Mouse (Mus musculus) erythroblast, embryonic 14.5 days (primary cell): ENCODE measurements around the gene Tnrc6c. TPM values are rescaled to one million over a fixed set of nuclear protein-coding genes. Genes with fewer than 3 reads are reported as not detected.

Source experiments
- H3K27me3 ChIP-seq: 2 replicates; pipeline ENCODE4 v1.6.1; 2012; ENCODE audit warnings: inconsistent platforms; ENCODE audit not compliant: control insufficient read depth
- H3K36me3 ChIP-seq: 2 replicates; pipeline ENCODE4 v1.6.1; 2012; ENCODE audit warnings: mild to moderate bottlenecking, inconsistent platforms; ENCODE audit not compliant: control insufficient read depth
- H3K4me1 ChIP-seq: 2 replicates; pipeline ENCODE4 v1.6.1; 2012; ENCODE audit warnings: inconsistent platforms; ENCODE audit not compliant: control insufficient read depth
- H3K4me3 ChIP-seq: replicated peaks from 2 replicates; pipeline ENCODE3; 2012; ENCODE audit warnings: moderate library complexity, mild to moderate bottlenecking, inconsistent platforms
- H3K9me3 ChIP-seq: 2 replicates; pipeline ENCODE4 v1.6.1; 2012; ENCODE audit warnings: low read length, inconsistent platforms, mixed read lengths; ENCODE audit not compliant: control insufficient read depth
- GATA1 ChIP-seq: IDR thresholded peaks from 2 replicates; pipeline ENCODE4 v1.6.1; 2012; ENCODE audit warnings: low read length, inconsistent platforms, mixed read lengths
- TAL1 ChIP-seq: IDR thresholded peaks from 3 replicates; pipeline ENCODE4 v1.6.1; 2012; ENCODE audit warnings: low read length, inconsistent platforms, mixed read lengths
- polyA plus RNA-seq: library from polyadenylated mRNA; stranded (reverse); fragments of >175 nt; gene quantifications from 2 replicates; pipeline ENCODE4 v1.2.3, GENCODE M21; 2012

The Tnrc6c gene
- polyA plus RNA-seq, 1 experiment = 0.76 TPM

- H3K36me3 ChIP-seq = no peaks in the 10 kb centered on the region
- TF ChIP-seq GATA1 = no peak
- TF ChIP-seq TAL1 = no peak
- H3K27me3 ChIP-seq = peaks cover 39% of the 10 kb centered on the region
- H3K4me1 ChIP-seq = no peaks in the 10 kb centered on the region
- no peak overlapping the region for H3K4me3 ChIP-seq
- H3K9me3 ChIP-seq = no peaks in the 10 kb centered on the region
These were observed 36.7 kb upstream of the Tnrc6c start for GRCm38 (mm10) chr11:117617368-117617908.

- no peak overlapping the region for H3K4me3 ChIP-seq
- no peak for TF ChIP-seq TAL1
- no peak for TF ChIP-seq GATA1
- H3K27me3 ChIP-seq = peaks cover 39% of the 10 kb centered on the region
These were observed 35.9 kb upstream of the Tnrc6c start for GRCm38 (mm10) chr11:117618214-117618613.

DNA sequence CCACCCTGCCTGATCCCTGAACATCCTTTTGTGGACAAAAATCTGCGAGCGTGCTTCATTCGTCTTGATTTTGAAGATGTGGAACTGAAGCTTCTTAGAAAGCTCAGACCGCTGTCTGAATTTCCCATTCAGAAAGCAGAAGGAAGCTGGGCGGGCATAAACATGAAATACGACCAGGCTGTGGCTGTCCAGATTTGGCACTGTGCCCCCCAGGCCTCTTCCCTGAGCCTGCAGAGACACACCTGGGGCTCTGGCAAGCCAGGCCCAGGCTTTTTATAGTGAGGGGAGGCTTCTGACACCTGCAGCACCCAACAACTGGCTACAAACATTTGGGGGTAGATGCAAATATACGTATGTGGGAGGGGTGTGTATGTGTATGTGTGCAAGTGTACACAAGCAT, 35.3 kb upstream of the Tnrc6c start:
- Histone ChIP-seq H3K27me3 (peaks cover 39% of the 10 kb centered on the region), H3K4me3 (no peak overlapping the region), H3K4me1 (no peaks in the 10 kb centered on the region), H3K36me3 (no peaks in the 10 kb centered on the region), H3K9me3 (no peaks in the 10 kb centered on the region)
- TF ChIP-seq GATA1 (no peak), TAL1 (no peak)

More at GRCm38 (mm10) chr11:117618214-117618613, 35.9 kb upstream of the Tnrc6c start:
- no peaks in the 10 kb centered on the region for H3K4me1 ChIP-seq
- H3K36me3 ChIP-seq = no peaks in the 10 kb centered on the region
- no peaks in the 10 kb centered on the region for H3K9me3 ChIP-seq

- H3K27me3 ChIP-seq = peaks cover 39% of the 10 kb centered on the region
- no peaks in the 10 kb centered on the region for H3K36me3 ChIP-seq
- TF ChIP-seq GATA1 = no peak
- no peak for TF ChIP-seq TAL1
- no peaks in the 10 kb centered on the region for H3K9me3 ChIP-seq
- no peak overlapping the region for H3K4me3 ChIP-seq
- H3K4me1 ChIP-seq = no peaks in the 10 kb centered on the region
These were observed 34.5 kb upstream of the Tnrc6c start for GRCm38 (mm10) chr11:117619581-117619980.

DNA sequence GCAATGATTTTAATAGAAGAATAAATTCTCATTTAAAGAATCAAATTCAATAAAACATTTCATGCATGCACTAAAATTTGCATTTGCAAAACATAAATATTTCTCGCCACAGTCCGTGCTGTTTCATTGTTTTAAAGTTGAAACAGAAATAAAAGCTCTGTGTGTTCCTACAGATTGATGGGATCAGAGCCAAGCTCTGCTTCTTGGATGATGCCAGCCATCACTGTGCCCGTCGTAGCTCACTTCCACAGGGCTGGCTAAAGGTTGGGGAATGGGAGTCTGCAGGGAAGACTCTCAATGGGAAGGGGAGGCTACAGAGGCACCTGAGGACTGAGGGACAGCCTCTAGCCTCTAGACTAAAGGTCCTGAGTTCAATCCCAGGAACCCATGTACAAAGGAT, 28.9 kb upstream of the Tnrc6c start:
- Histone ChIP-seq H3K4me1 (no peaks in the 10 kb centered on the region), H3K9me3 (no peaks in the 10 kb centered on the region), H3K27me3 (peaks cover 37% of the 10 kb centered on the region), H3K36me3 (no peaks in the 10 kb centered on the region), H3K4me3 (no peak overlapping the region)
- no peak for TF ChIP-seq TAL1
- no peak for TF ChIP-seq GATA1

- H3K27me3 ChIP-seq = peaks cover 37% of the 10 kb centered on the region
- no peaks in the 10 kb centered on the region for H3K36me3 ChIP-seq
- no peaks in the 10 kb centered on the region for H3K4me1 ChIP-seq
- H3K9me3 ChIP-seq = no peaks in the 10 kb centered on the region
- no peak overlapping the region for H3K4me3 ChIP-seq
- TF ChIP-seq TAL1 = no peak
- no peak for TF ChIP-seq GATA1
These were observed 27.5 kb upstream of the Tnrc6c start for GRCm38 (mm10) chr11:117626557-117626956.

GRCm38 (mm10) chr11:117627060-117627562, 27.0 kb upstream of the Tnrc6c start:
- Histone ChIP-seq H3K27me3 (peaks cover 37% of the 10 kb centered on the region), H3K4me3 (no peak overlapping the region), H3K4me1 (no peaks in the 10 kb centered on the region), H3K9me3 (no peaks in the 10 kb centered on the region), H3K36me3 (no peaks in the 10 kb centered on the region)
- no peak for TF ChIP-seq TAL1
- TF ChIP-seq GATA1 = no peak

GRCm38 (mm10) chr11:117627746-117628311, 26.3 kb upstream of the Tnrc6c start:
- Histone ChIP-seq H3K9me3 (no peaks in the 10 kb centered on the region), H3K4me1 (no peaks in the 10 kb centered on the region), H3K27me3 (peaks cover 37% of the 10 kb centered on the region), H3K36me3 (no peaks in the 10 kb centered on the region), H3K4me3 (no peak overlapping the region)
- TF ChIP-seq TAL1 = no peak
- no peak for TF ChIP-seq GATA1

- no peaks in the 10 kb centered on the region for H3K36me3 ChIP-seq
- no peaks in the 10 kb centered on the region for H3K9me3 ChIP-seq
- TF ChIP-seq TAL1 (no peak), GATA1 (no peak)
- H3K27me3 ChIP-seq = peaks cover 37% of the 10 kb centered on the region
- no peaks in the 10 kb centered on the region for H3K4me1 ChIP-seq
- H3K4me3 ChIP-seq = no peak overlapping the region
These were observed 25.7 kb upstream of the Tnrc6c start for GRCm38 (mm10) chr11:117628312-117628779.

GRCm38 (mm10) chr11:117629865-117630264, 24.2 kb upstream of the Tnrc6c start:
- H3K36me3 ChIP-seq = no peaks in the 10 kb centered on the region
- H3K27me3 ChIP-seq = peaks cover 37% of the 10 kb centered on the region
- H3K4me1 ChIP-seq = no peaks in the 10 kb centered on the region
- H3K9me3 ChIP-seq = no peaks in the 10 kb centered on the region
- no peak overlapping the region for H3K4me3 ChIP-seq
- TF ChIP-seq GATA1 (no peak), TAL1 (no peak)
